Mouse (Mus musculus): ENCODE measurements around the gene Rpa2. TPM values are rescaled to one million over a fixed set of nuclear protein-coding genes. Genes with fewer than 3 reads are reported as not detected.

Rpa2 gene
- polyA plus RNA-seq, 1 experiment, result 52.5 TPM

DNA sequence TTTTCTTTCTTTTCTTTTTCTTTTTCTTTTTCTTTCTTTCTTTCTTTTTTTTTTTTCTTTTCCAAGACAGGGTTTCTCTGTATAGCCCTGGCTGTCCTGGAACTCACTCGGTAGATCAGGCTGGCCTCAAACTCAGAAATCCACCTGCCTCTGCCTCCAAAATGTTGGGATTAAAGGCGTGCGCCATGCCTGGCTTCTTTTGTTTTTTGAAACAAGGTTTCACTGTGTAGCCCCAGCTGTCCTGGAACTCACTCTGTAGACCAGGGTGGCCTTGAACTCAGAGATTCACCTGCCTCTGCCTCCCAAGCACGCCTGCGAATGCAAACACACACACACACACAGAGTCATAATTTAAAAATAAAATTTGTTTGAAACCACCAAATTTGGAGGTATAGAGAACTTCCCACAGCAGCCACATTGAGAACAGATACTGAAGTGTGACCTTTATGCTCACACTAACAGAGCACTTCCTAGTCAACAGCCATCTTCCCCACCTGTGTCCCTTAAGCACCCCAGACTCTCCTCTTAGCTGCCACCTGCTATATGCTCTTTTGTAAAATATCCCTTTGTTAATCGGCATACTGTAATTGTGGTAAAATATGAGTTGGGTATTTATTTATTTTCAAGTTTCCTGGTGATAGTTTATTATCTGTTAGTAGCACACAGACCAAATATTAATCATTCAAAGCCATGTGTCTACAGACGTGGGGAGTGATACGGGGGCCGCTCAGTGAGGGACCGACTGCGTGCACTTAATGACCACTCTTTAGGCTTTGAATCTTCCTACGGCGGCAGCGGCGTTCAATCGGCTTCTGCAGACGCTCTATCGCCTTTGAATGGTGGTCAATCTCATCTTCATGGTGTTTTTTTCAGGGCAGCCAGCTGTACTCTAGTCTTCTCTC is 33.3 kb downstream of the Rpa2 start:
- H3K27ac ChIP-seq (ENCODE audit: control insufficient read depth, insufficient read depth, low read length), result peak overlapping the region; percentile 31; the same call in 1 of the 2 replicates
- H3K4me3 ChIP-seq (ENCODE audit: control insufficient read depth, insufficient read depth, low read length), result no peak overlapping the region
- H3K4me1 ChIP-seq (replicated peaks; ENCODE audit: control insufficient read depth, insufficient read depth, low read length), result peaks cover 13% of the 10 kb centered on the region
- TF ChIP-seq POLR2A (IDR thresholded peaks at IDR 0.05; ENCODE audit: control insufficient read depth, extremely low read depth, insufficient read depth, low read length, poor library complexity), result no peak
- TF ChIP-seq CTCF (IDR thresholded peaks at IDR 0.05; ENCODE audit: borderline replicate concordance, control insufficient read depth, extremely low read depth, insufficient read depth, low read length, poor library complexity), result no peak
- no peaks in the 10 kb centered on the region for H3K27me3 ChIP-seq (ENCODE audit: control insufficient read depth, insufficient read depth, low read length)
- H3K36me3 ChIP-seq (ENCODE audit: control insufficient read depth, insufficient read depth, low read length), result no peaks in the 10 kb centered on the region
- 91% methylated on average over 18 of the region's 18 CpGs for WGBS
- no peak for DNase-seq

DNA sequence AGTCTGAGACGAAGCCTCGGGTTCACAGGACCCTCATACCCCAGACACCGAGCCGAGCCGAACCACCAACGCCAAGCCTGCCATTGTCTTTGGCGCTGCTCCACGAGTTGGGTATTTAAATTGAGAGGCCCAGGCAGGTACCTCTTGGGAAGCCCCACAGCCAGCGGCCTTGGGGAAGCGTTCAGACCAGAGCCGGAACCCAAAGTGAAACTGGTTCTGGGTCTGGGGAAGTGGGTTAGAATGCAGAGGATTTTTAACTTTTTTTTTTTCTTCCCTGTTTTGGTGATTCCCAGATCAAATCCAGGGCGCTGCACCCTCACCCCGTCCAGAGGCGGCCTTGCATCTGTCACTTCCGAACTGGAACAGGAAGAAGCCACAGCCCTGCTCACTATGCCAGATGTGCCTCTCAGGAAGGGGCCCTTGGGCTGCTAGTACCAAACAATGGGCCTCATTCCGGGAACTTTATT is 34.1 kb downstream of the Rpa2 start:
- H3K36me3 ChIP-seq (ENCODE audit: control insufficient read depth, insufficient read depth, low read length), result no peaks in the 10 kb centered on the region
- H3K27ac ChIP-seq (ENCODE audit: control insufficient read depth, insufficient read depth, low read length), result peak overlapping the region; percentile 74
- WGBS, result 14% methylated on average over 16 of the region's 16 CpGs
- H3K27me3 ChIP-seq (ENCODE audit: control insufficient read depth, insufficient read depth, low read length), result no peaks in the 10 kb centered on the region
- peaks cover 13% of the 10 kb centered on the region for H3K4me1 ChIP-seq (replicated peaks; ENCODE audit: control insufficient read depth, insufficient read depth, low read length)
- DNase-seq, result peak; percentile 43
- TF ChIP-seq POLR2A (IDR thresholded peaks at IDR 0.05; ENCODE audit: control insufficient read depth, extremely low read depth, insufficient read depth, low read length, poor library complexity) (no peak), CTCF (IDR thresholded peaks at IDR 0.05; ENCODE audit: borderline replicate concordance, control insufficient read depth, extremely low read depth, insufficient read depth, low read length, poor library complexity) (0 out of 2 replicates have a peak, but pooled peaks have one; percentile 28)
- peak overlapping the region; percentile 34 for H3K4me3 ChIP-seq (ENCODE audit: control insufficient read depth, insufficient read depth, low read length)

DNA sequence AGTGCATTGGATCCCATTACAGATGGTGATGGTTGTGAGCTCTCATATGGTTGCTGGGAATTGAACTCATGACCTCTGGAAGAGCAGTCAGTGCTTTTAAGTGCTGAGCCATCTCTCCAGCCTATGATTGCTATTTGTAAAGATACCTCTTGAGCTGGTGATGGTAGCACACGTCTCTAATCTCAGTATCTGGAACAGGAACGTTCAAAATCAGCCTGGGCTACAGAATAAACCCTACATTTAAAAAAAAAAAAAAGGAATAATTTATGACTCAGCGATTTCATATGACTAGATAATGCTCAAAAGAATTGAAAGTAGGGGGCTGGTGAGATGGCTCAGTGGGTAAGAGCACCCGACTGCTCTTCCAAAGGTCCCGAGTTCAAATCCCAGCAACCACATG is 35.1 kb downstream of the Rpa2 start:
- 74% methylated on average over 5 of the region's 5 CpGs for WGBS
- H3K4me1 ChIP-seq (replicated peaks; ENCODE audit: control insufficient read depth, insufficient read depth, low read length), result peaks cover 20% of the 10 kb centered on the region
- TF ChIP-seq POLR2A (IDR thresholded peaks at IDR 0.05; ENCODE audit: control insufficient read depth, extremely low read depth, insufficient read depth, low read length, poor library complexity) (no peak), CTCF (IDR thresholded peaks at IDR 0.05; ENCODE audit: borderline replicate concordance, control insufficient read depth, extremely low read depth, insufficient read depth, low read length, poor library complexity) (no peak)

DNA sequence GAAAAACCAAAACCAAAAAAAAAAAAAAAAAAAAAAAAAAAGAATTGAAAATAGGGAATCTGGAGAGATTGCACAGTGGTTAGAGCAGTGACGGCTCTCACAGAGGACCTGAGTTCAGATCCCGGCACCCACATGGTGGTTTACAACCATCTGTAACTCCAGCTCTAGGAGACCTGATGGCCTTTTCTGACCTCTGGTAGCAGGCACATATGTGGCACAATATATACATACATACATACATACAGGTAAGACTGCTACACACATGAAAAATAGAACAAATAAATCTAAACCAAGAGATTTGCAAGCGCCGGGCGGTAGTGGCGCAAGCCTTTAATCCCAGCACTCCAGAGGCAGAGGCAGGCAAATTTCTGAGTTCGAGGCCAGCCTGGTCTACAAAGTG is 35.7 kb downstream of the Rpa2 start:
- no peaks in the 10 kb centered on the region for H3K36me3 ChIP-seq (ENCODE audit: control insufficient read depth, insufficient read depth, low read length)
- WGBS, result 87% methylated on average over 7 of the region's 7 CpGs
- H3K4me1 ChIP-seq (replicated peaks; ENCODE audit: control insufficient read depth, insufficient read depth, low read length), result peaks cover 24% of the 10 kb centered on the region
- H3K27ac ChIP-seq (ENCODE audit: control insufficient read depth, insufficient read depth, low read length), result no peak overlapping the region
- DNase-seq, result no peak
- H3K27me3 ChIP-seq (ENCODE audit: control insufficient read depth, insufficient read depth, low read length), result no peaks in the 10 kb centered on the region
- no peak overlapping the region for H3K4me3 ChIP-seq (ENCODE audit: control insufficient read depth, insufficient read depth, low read length)
- no peak for TF ChIP-seq CTCF (IDR thresholded peaks at IDR 0.05; ENCODE audit: borderline replicate concordance, control insufficient read depth, extremely low read depth, insufficient read depth, low read length, poor library complexity)
- no peak for TF ChIP-seq POLR2A (IDR thresholded peaks at IDR 0.05; ENCODE audit: control insufficient read depth, extremely low read depth, insufficient read depth, low read length, poor library complexity)

More for the DNA sequence above, 35.1 kb downstream of the Rpa2 start:
- H3K27ac ChIP-seq (ENCODE audit: control insufficient read depth, insufficient read depth, low read length), result no peak overlapping the region
- H3K4me3 ChIP-seq (ENCODE audit: control insufficient read depth, insufficient read depth, low read length), result no peak overlapping the region
- DNase-seq, result no peak
- no peaks in the 10 kb centered on the region for H3K36me3 ChIP-seq (ENCODE audit: control insufficient read depth, insufficient read depth, low read length)
- H3K27me3 ChIP-seq (ENCODE audit: control insufficient read depth, insufficient read depth, low read length), result no peaks in the 10 kb centered on the region

DNA sequence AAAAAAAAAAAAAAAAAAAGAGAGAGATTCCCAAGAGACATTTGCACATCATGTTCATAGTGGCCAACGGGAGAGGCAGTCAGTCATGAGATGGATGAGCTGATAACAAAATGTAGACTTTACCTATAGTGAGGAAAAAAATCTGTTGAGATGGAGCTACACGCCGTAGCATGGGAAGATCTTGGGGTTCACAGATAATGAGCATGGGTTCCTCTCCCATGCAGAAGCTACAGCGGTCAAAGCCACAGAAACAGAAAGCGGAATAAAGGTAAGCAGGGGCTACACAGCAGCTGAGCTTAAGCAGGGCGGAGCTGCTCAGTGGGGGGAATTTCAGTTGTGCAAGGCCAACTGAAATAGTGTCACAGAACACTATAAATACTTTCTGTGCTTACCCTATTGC is 36.2 kb downstream of the Rpa2 start:
- WGBS, result 15% methylated on average over 6 of the region's 6 CpGs
- no peak for DNase-seq
- TF ChIP-seq POLR2A (IDR thresholded peaks at IDR 0.05; ENCODE audit: control insufficient read depth, extremely low read depth, insufficient read depth, low read length, poor library complexity), result no peak

DNA sequence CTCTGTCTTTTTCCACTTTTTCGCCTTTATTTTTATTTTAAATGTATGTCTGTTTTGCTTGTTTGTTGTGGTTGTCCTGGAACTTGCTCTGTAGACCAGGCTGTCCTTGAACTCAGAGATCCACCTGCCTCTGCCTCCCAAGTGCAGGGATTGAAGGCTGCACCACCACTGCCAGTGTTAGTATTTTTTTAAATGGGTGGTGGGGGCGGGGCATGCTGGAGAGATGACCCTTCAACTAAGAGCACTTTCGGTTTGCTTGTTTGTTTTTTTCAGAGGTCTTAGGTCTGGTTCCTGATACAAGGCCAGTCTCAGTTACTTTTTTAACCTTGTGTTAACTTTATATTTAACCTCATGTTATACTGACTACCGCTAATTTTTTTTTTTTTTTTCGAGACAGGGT is 37.0 kb downstream of the Rpa2 start:
- H3K4me1 ChIP-seq (replicated peaks; ENCODE audit: control insufficient read depth, insufficient read depth, low read length), result peaks cover 24% of the 10 kb centered on the region
- H3K4me3 ChIP-seq (ENCODE audit: control insufficient read depth, insufficient read depth, low read length), result no peak overlapping the region
- no peak for DNase-seq
- H3K27me3 ChIP-seq (ENCODE audit: control insufficient read depth, insufficient read depth, low read length), result no peaks in the 10 kb centered on the region
- H3K36me3 ChIP-seq (ENCODE audit: control insufficient read depth, insufficient read depth, low read length), result no peaks in the 10 kb centered on the region
- no peak overlapping the region for H3K27ac ChIP-seq (ENCODE audit: control insufficient read depth, insufficient read depth, low read length)
- WGBS, result 76% methylated on average over 5 of the region's 5 CpGs
- TF ChIP-seq POLR2A (IDR thresholded peaks at IDR 0.05; ENCODE audit: control insufficient read depth, extremely low read depth, insufficient read depth, low read length, poor library complexity), result no peak
- TF ChIP-seq CTCF (IDR thresholded peaks at IDR 0.05; ENCODE audit: borderline replicate concordance, control insufficient read depth, extremely low read depth, insufficient read depth, low read length, poor library complexity), result no peak

More for the DNA sequence above, 36.2 kb downstream of the Rpa2 start:
- H3K4me3 ChIP-seq (ENCODE audit: control insufficient read depth, insufficient read depth, low read length), result no peak overlapping the region
- peaks cover 24% of the 10 kb centered on the region for H3K4me1 ChIP-seq (replicated peaks; ENCODE audit: control insufficient read depth, insufficient read depth, low read length)
- H3K36me3 ChIP-seq (ENCODE audit: control insufficient read depth, insufficient read depth, low read length), result no peaks in the 10 kb centered on the region
- H3K27ac ChIP-seq (ENCODE audit: control insufficient read depth, insufficient read depth, low read length), result no peak overlapping the region
- H3K27me3 ChIP-seq (ENCODE audit: control insufficient read depth, insufficient read depth, low read length), result no peaks in the 10 kb centered on the region
